Mouse (Mus musculus) lung, adult 2 months (tissue): ENCODE measurements around the gene Pilra. TPM values are rescaled to one million over a fixed set of nuclear protein-coding genes. Genes with fewer than 3 reads are reported as not detected.

ENCODE experiments used
- DNase-seq: peaks from one replicate; pipeline ENCODE4 v3.0.0; 2022
- H3K4me1 ChIP-seq: fragments of 200-500 bp; 2 replicates; pipeline ENCODE4 v1.6.1; 2011; ENCODE audit warnings: low read length; ENCODE audit not compliant: control insufficient read depth, insufficient read depth
- H3K4me3 ChIP-seq: fragments of 200-500 bp; replicated peaks from 2 replicates; pipeline ENCODE3; 2011; ENCODE audit warnings: low read depth, mild to moderate bottlenecking, control low read depth, low read length; ENCODE audit errors: extremely low read depth
- CTCF ChIP-seq: fragments of 200-500 bp; IDR thresholded peaks from 2 replicates; pipeline ENCODE4 v1.5.1; 2011; ENCODE audit warnings: mild to moderate bottlenecking, low read length, control low read depth; ENCODE audit not compliant: insufficient read depth
- POLR2A ChIP-seq: fragments of 200-500 bp; IDR thresholded peaks from 2 replicates; pipeline ENCODE4 v1.6.1; 2011; ENCODE audit warnings: low read depth, mild to moderate bottlenecking, control low read depth, low read length, borderline replicate concordance; ENCODE audit errors: extremely low read depth
- WGBS: fragments of 180-500 bp; shearing (Covaris S2); methylation state at CpG from one replicate; pipeline ENCODE4 v1.1.7; 2018; 5-methylcytosine and 5-hydroxymethylcytosine counted together
- polyA plus RNA-seq: library from polyadenylated mRNA; depleted of rRNA; stranded (reverse); fragments of >200 nt; gene quantifications from 2 replicates; pipeline ENCODE4 v1.2.3, GENCODE M21; 2012; rRNA removed

The Pilra gene
- polyA plus RNA-seq, 1 experiment: 27.9 TPM

GRCm38 (mm10) chr5:137779053-137779933 lies 56.8 kb downstream of the Pilra start:
- Histone ChIP-seq H3K4me3 (peak overlapping the region; percentile 75), H3K4me1 (peaks cover 10% of the 10 kb centered on the region)

GRCm38 (mm10) chr5:137778635-137779034 lies 57.4 kb downstream of the Pilra start, which contains the start of gene Ppp1r35:
TSS of gene Ppp1r35 (plus strand) at chr5:137778849.
- Histone ChIP-seq H3K4me1 (peaks cover 3% of the 10 kb centered on the region; the same call in 1 of the 2 replicates), H3K4me3 (peak within 1 kb of the TSS; percentile 75)
- peak; percentile 66; the same call in 1 of the 2 replicates for TF ChIP-seq POLR2A
- TF ChIP-seq CTCF: no peak
- WGBS: under 1% methylated on average over 31 of the region's 31 CpGs
- DNase-seq: peak; percentile 96

More at GRCm38 (mm10) chr5:137779053-137779933, 56.8 kb downstream of the Pilra start:
- WGBS: under 1% methylated on average over 79 of the region's 83 CpGs
- TF ChIP-seq POLR2A (0 out of 2 replicates have a peak, but pooled peaks have one; percentile 12), CTCF (no peak)
- no peak for DNase-seq

GRCm38 (mm10) chr5:137777267-137777845 lies 58.7 kb downstream of the Pilra start:
- TF ChIP-seq POLR2A (no peak), CTCF (no peak)
- Histone ChIP-seq H3K4me1 (no peaks in the 10 kb centered on the region), H3K4me3 (no peak overlapping the region)
- WGBS: 76% methylated on average over 7 of the region's 7 CpGs
- DNase-seq: no peak

- no peak for DNase-seq
- WGBS: 13% methylated on average over 5 of the region's 5 CpGs
- TF ChIP-seq POLR2A (no peak), CTCF (no peak)
These were observed 59.6 kb downstream of the Pilra start for GRCm38 (mm10) chr5:137776408-137776918.

GRCm38 (mm10) chr5:137775587-137776290 lies 60.3 kb downstream of the Pilra start:
- DNase-seq: no peak
- Histone ChIP-seq H3K4me3 (no peak overlapping the region), H3K4me1 (no peaks in the 10 kb centered on the region)
- 98% methylated on average over 2 of the region's 2 CpGs for WGBS
- TF ChIP-seq POLR2A (no peak), CTCF (no peak)

More at GRCm38 (mm10) chr5:137776408-137776918, 59.6 kb downstream of the Pilra start:
- no peaks in the 10 kb centered on the region for H3K4me1 ChIP-seq
- H3K4me3 ChIP-seq: no peak overlapping the region

- no peak for TF ChIP-seq POLR2A
- no peak for DNase-seq
- H3K4me3 ChIP-seq: no peak overlapping the region
- H3K4me1 ChIP-seq: no peaks in the 10 kb centered on the region
These were observed 63.3 kb downstream of the Pilra start for GRCm38 (mm10) chr5:137772755-137773154.

Other genes with a start within 250 kb of the Pilra start
- 89.1 and 103 TPM in 2 replicates for gene Mospd3, start 235.2 kb downstream of the Pilra start, polyA plus RNA-seq
- gene Pcolce, start 222.5 kb downstream of the Pilra start, polyA plus RNA-seq: 280 and 290 TPM in 2 replicates
- 0.89 and 1.0 TPM in 2 replicates for gene Fbxo24, start 207.3 kb downstream of the Pilra start, polyA plus RNA-seq
- 79.4 and 105 TPM in 2 replicates for gene Lrch4, start 207.2 kb downstream of the Pilra start, polyA plus RNA-seq
- gene Gm20605, start 207.1 kb downstream of the Pilra start, polyA plus RNA-seq: 63.8 and 65.2 TPM in 2 replicates
- gene Sap25, start 194.9 kb downstream of the Pilra start, polyA plus RNA-seq: 150 and 162 TPM in 2 replicates
- gene Irs3, start 190.6 kb downstream of the Pilra start, polyA plus RNA-seq: 3.6 and 4.4 TPM in 2 replicates
- 22.4 and 24.3 TPM in 2 replicates for gene Agfg2, start 151.6 kb downstream of the Pilra start, polyA plus RNA-seq
- 2.3 and 2.4 TPM in 2 replicates for gene Nyap1, start 94.7 kb downstream of the Pilra start, polyA plus RNA-seq
- 103 and 110 TPM in 2 replicates for gene Tsc22d4, start 90.6 kb downstream of the Pilra start, polyA plus RNA-seq
- 32.7 and 46.7 TPM in 2 replicates for gene Ppp1r35, start 57.4 kb downstream of the Pilra start, polyA plus RNA-seq
- gene Mepce, start 48.6 kb downstream of the Pilra start, polyA plus RNA-seq: 43.3 and 44.2 TPM in 2 replicates
- 0.49 and 0.60 TPM in 2 replicates for gene Zcwpw1, start 48.5 kb downstream of the Pilra start, polyA plus RNA-seq
- 7.3 and 16.5 TPM in 2 replicates for gene Pilrb1, start 21.8 kb upstream of the Pilra start, polyA plus RNA-seq
- gene Pilrb2, start 35.5 kb upstream of the Pilra start, polyA plus RNA-seq: 7.9 and 12.1 TPM in 2 replicates
- 0.71 and 1.2 TPM in 2 replicates for gene Cyp3a13, start 85.3 kb upstream of the Pilra start, polyA plus RNA-seq
- gene Gjc3, start 126.8 kb upstream of the Pilra start, polyA plus RNA-seq: 0.03 and 0.33 TPM in 2 replicates
- 1.1 and 1.2 TPM in 2 replicates for gene Azgp1, start 145.2 kb upstream of the Pilra start, polyA plus RNA-seq
- not detected in 2 replicates for gene Smok3a, start 185.0 kb upstream of the Pilra start, polyA plus RNA-seq
- not detected in 2 replicates for gene Smok3b, start 185.1 kb upstream of the Pilra start, polyA plus RNA-seq
- not detected in 2 replicates for gene Smok3c, start 216.9 kb upstream of the Pilra start, polyA plus RNA-seq
- 4.0 and 5.9 TPM in 2 replicates for gene Zkscan1, start 248.8 kb upstream of the Pilra start, polyA plus RNA-seq